Mouse (Mus musculus) cerebellum, adult 2 months (tissue): Measurements from ENCODE around the gene Zbtb20.

Experiments
- CTCF ChIP-seq: fragments of 200-500 bp; IDR thresholded peaks from 2 replicates; pipeline ENCODE4 v1.5.1; 2011; ENCODE audit warnings: low read depth, mild to moderate bottlenecking, control low read depth, low read length, moderate library complexity, borderline replicate concordance; ENCODE audit not compliant: insufficient read depth
- POLR2A ChIP-seq: fragments of 200-500 bp; IDR thresholded peaks from 2 replicates; pipeline ENCODE4 v1.6.1; 2011; ENCODE audit warnings: low read length, control low read depth, borderline replicate concordance; ENCODE audit not compliant: insufficient read depth

GRCm38 (mm10) chr16:43638406-43639049 lies 762.8 kb downstream of the Zbtb20 start:
- TF ChIP-seq CTCF (no peak), POLR2A (no peak)
